Mouse (Mus musculus) heart, postnatal 0 days (tissue): ENCODE data around the gene Ryr3.

Source experiments
- CTCF ChIP-seq: IDR thresholded peaks from 2 replicates; pipeline ENCODE4 v1.5.1; 2016; ENCODE audit warnings: antibody characterized with exemption, control low read depth, low read depth
- EP300 ChIP-seq: IDR thresholded peaks from 2 replicates; pipeline ENCODE4 v1.6.1; 2016; ENCODE audit warnings: antibody characterized with exemption, low read depth

- TF ChIP-seq EP300 = no peak
- TF ChIP-seq CTCF = no peak
Measured at GRCm38 (mm10) chr2:113168096-113168495, 48.8 kb downstream of the Ryr3 start.
